ENCODE assay signal across 8 mouse cellular contexts in the genomic region with DNA sequence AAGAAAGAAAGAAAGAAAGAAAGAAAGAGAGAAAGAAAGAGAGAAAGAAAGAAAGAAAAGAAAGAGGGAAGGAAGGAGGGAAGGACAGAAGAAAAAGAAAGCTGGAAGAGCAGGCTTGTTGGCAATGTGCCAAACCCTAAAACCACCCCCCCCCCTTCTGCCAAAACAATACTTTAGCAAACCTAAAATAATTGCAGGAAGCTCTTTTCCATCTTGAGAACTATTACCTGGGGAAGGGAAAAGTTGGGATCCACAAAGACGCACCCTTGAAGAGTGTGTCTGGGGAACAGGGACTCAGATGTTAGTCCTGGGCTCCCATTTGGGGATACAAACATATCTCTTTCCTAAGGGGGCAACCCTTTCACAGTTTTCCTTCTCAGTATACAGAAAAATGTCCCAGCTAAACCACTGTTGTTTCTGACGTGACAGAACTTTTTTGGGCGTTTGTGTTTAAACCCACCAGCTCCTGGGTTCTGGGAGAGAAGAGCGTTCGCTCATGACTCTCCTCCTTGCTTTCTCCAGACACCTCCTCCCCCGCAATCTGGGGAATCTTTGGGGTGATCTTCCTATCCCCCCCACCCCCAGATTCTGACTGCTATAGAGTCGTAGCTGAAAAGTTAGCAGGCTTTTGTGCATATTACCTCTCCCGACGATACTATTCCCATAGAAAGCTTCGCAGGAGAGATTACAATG. TPM values are rescaled to one million over a fixed set of nuclear protein-coding genes. Genes with fewer than 3 reads are reported as not detected.
DNase-seq lines count a peak whose midpoint lies in the region; ATAC-seq and TF ChIP-seq lines count a peak whose summit lies in the region.
"Had no signal": no experiment of that assay in that cellular context is flagged by ENCODE, and none has a peak within 500 bp of the region (broad histone marks: within the 10 kb centered on the region; RNA-seq: fewer than 3 reads in every experiment).

No protein-coding gene starts in this region.

- peak overlapping the region; percentile 100 for H3K9ac ChIP-seq in embryonic facial prominence, embryonic 14.5 days (ENCODE audit: low read depth, low read length)
- peak overlapping the region; percentile 69 for H3K9ac ChIP-seq in hindbrain, embryonic 15.5 days

- WGBS in spleen, adult 2 months = 5% methylated on average over 10 of the region's 10 CpGs
- WGBS in embryonic facial prominence, embryonic 14.5 days = under 1% methylated on average over 10 of the region's 10 CpGs
- WGBS in hindbrain, embryonic 15.5 days = under 1% methylated on average over 10 of the region's 10 CpGs

- H3K4me3 ChIP-seq in spleen, adult 2 months (ENCODE audit: extremely low read depth, insufficient read depth, insufficient read length) = peak overlapping the region; percentile 61
- H3K4me3 ChIP-seq in embryonic facial prominence, embryonic 14.5 days (ENCODE audit: low read depth, low read length) = peak overlapping the region; percentile 91
- peak overlapping the region; percentile 78 for H3K4me3 ChIP-seq in hindbrain, embryonic 15.5 days

- no peak for DNase-seq in spleen, adult 2 months (ENCODE audit: low read depth in 1 of 2, low spot score in 2 of 2)
- no peak for DNase-seq in spleen, adult 18-20 months
- peak; percentile 58 for DNase-seq in embryonic facial prominence, embryonic 14.5 days (ENCODE audit: low spot score)
- peak; percentile 37 for DNase-seq in lung, postnatal 10 days
- DNase-seq in thymus, postnatal 4 days = no peak

- no peak for TF ChIP-seq POLR2A in spleen, adult 2 months (IDR thresholded peaks at IDR 0.05; ENCODE audit: low read depth, low read length)

- H3K27me3 ChIP-seq in spleen, adult 2 months (ENCODE audit: control insufficient read depth, insufficient read depth, low read length) = peaks cover 28% of the 10 kb centered on the region
- H3K27me3 ChIP-seq in embryonic facial prominence, embryonic 14.5 days (replicated peaks; ENCODE audit: control insufficient read depth, insufficient read depth, low read length) = no peaks in the 10 kb centered on the region
- 0 out of 2 replicates have a peak, but pooled peaks cover 3% of the 10 kb centered on the region for H3K27me3 ChIP-seq in hindbrain, embryonic 15.5 days

- no peaks in the 10 kb centered on the region for H3K36me3 ChIP-seq in spleen, adult 2 months (ENCODE audit: control insufficient read depth, insufficient read depth, low read length)
- H3K36me3 ChIP-seq in embryonic facial prominence, embryonic 14.5 days (ENCODE audit: control insufficient read depth, insufficient read depth, low read length) = no peaks in the 10 kb centered on the region
- H3K36me3 ChIP-seq in hindbrain, embryonic 15.5 days = no peaks in the 10 kb centered on the region

- no peak for ATAC-seq in embryonic facial prominence, embryonic 14.5 days (ENCODE audit: low read depth)
- no peak for ATAC-seq in hindbrain, embryonic 15.5 days (ENCODE audit: low FRiP score, low read depth)
- no peak for ATAC-seq in monocyte, adult 5-6 weeks (replicated peaks; ENCODE audit: insufficient number of reproducible peaks, low FRiP score, low TSS enrichment, poor library complexity, severe bottlenecking)

- H3K9me3 ChIP-seq in embryonic facial prominence, embryonic 14.5 days (ENCODE audit: control insufficient read depth, low read length) = no peaks in the 10 kb centered on the region
- H3K9me3 ChIP-seq in hindbrain, embryonic 15.5 days = no peaks in the 10 kb centered on the region

- H3K27ac ChIP-seq in spleen, adult 2 months (ENCODE audit: insufficient read depth, low read length) = peak overlapping the region; percentile 27
- peak overlapping the region; percentile 98 for H3K27ac ChIP-seq in embryonic facial prominence, embryonic 14.5 days (replicated peaks; ENCODE audit: low read depth, low read length)
- H3K27ac ChIP-seq in hindbrain, embryonic 15.5 days (replicated peaks) = peak overlapping the region; percentile 89

- TF ChIP-seq CTCF in spleen, adult 2 months (IDR thresholded peaks at IDR 0.05; ENCODE audit: extremely low read depth, insufficient read depth, insufficient read length, insufficient replicate concordance) = no peak

- peaks cover 2% of the 10 kb centered on the region for H3K4me1 ChIP-seq in spleen, adult 2 months (ENCODE audit: control insufficient read depth, insufficient read depth, insufficient read length)
- H3K4me1 ChIP-seq in embryonic facial prominence, embryonic 14.5 days (ENCODE audit: control insufficient read depth, insufficient read depth, low read length) = peaks cover 15% of the 10 kb centered on the region
- H3K4me1 ChIP-seq in hindbrain, embryonic 15.5 days (replicated peaks) = peaks cover 27% of the 10 kb centered on the region

- peak overlapping the region; percentile 67 for H3K4me2 ChIP-seq in embryonic facial prominence, embryonic 14.5 days (ENCODE audit: low read depth, low read length)
- H3K4me2 ChIP-seq in hindbrain, embryonic 15.5 days = peak overlapping the region; percentile 86

RNA-seq across cellular contexts. Expression of a gene that starts 1.3 kb away (rescaled TPM):
- polyA plus RNA-seq in spleen, adult 2 months (2012; rRNA removed) = not detected in 2 replicates
- 4.1 and 4.4 TPM in 2 replicates for polyA plus RNA-seq in embryonic facial prominence, embryonic 14.5 days (2014; fragmentation: Nextera tagmentation; extraction: Ambion mirVana)
- 20.2 and 23.1 TPM in 2 replicates for polyA plus RNA-seq in hindbrain, embryonic 15.5 days (2015; fragmentation: Nextera tagmentation; extraction: Ambion mirVana)
- not detected in 3 replicates for total RNA-seq in monocyte, adult 5-6 weeks (2017)
- total RNA-seq: common myeloid progenitor, adult 5-6 weeks had no signal

RNA-seq across cellular contexts. Expression of a gene that starts 4.0 kb away (rescaled TPM):
- polyA plus RNA-seq in spleen, adult 2 months (2012; rRNA removed) = 10.3 and 13.2 TPM in 2 replicates
- polyA plus RNA-seq in embryonic facial prominence, embryonic 14.5 days (2014; fragmentation: Nextera tagmentation; extraction: Ambion mirVana) = 61.7 and 62.6 TPM in 2 replicates
- polyA plus RNA-seq in hindbrain, embryonic 15.5 days (2015; fragmentation: Nextera tagmentation; extraction: Ambion mirVana) = 39.5 and 47.1 TPM in 2 replicates
- total RNA-seq in monocyte, adult 5-6 weeks (2017) = 0.67 to 2.1 TPM (median 0.75 TPM) in 3 replicates

Comparison
In these comparisons a context has a peak if more than half of its experiments do, and no peak if none do; other contexts are left out.
1. DNase-seq: peak in embryonic facial prominence, embryonic 14.5 days (single experiment) and lung, postnatal 10 days (single experiment); none in spleen, adult 2 months (0 of 2), spleen, adult 18-20 months (0 of 2) and thymus, postnatal 4 days (single experiment).
2. H3K27ac ChIP-seq: peak in every context shown above with its lines; median percentile 98 in embryonic facial prominence, embryonic 14.5 days; 89 in hindbrain, embryonic 15.5 days; 27 in spleen, adult 2 months.
3. Peak in every context shown above with its lines, with median percentiles within 50 percentile points of each other: H3K4me3 ChIP-seq.